Mouse (Mus musculus) MN1 (cell line): ENCODE data around the gene Golga4.
"Not testable (repeated sequence)": the region's sequence is repeated elsewhere in the genome, so short reads cannot be mapped to it uniquely, and the experiment has no call there.

Source experiments
- DNase-seq: peaks from one replicate; pipeline ENCODE4 v3.0.0-alpha.2; 2016; ENCODE audit warnings: low spot score

Gene Golga4

GRCm38 (mm10) chr9:118589249-118589648, 83.2 kb downstream of the Golga4 start:
- DNase-seq, result no peak

GRCm38 (mm10) chr9:118590230-118590629, 84.2 kb downstream of the Golga4 start:
- DNase-seq, result peak; percentile 10

GRCm38 (mm10) chr9:118591633-118592032, 85.6 kb downstream of the Golga4 start:
- DNase-seq, result no peak

GRCm38 (mm10) chr9:118592585-118593249, 86.7 kb downstream of the Golga4 start:
- DNase-seq, result no peak

GRCm38 (mm10) chr9:118593443-118593842, 87.4 kb downstream of the Golga4 start:
- DNase-seq, result no peak

- DNase-seq, result no peak
Measured at GRCm38 (mm10) chr9:118596767-118597166, 90.7 kb downstream of the Golga4 start.

GRCm38 (mm10) chr9:118600393-118600792, 94.3 kb downstream of the Golga4 start:
- DNase-seq, result not testable (repeated sequence)

- no peak for DNase-seq
Measured at GRCm38 (mm10) chr9:118602576-118602975, 96.5 kb downstream of the Golga4 start.

- no peak for DNase-seq
Measured at GRCm38 (mm10) chr9:118606148-118606816, 100.2 kb downstream of the Golga4 start, which contains the start of gene Itga9. TSS of gene Itga9 (plus strand) at chr9:118606690.

GRCm38 (mm10) chr9:118606817-118607371, 100.8 kb downstream of the Golga4 start:
- no peak for DNase-seq

- no peak for DNase-seq
Measured at GRCm38 (mm10) chr9:118607701-118608401, 101.8 kb downstream of the Golga4 start.

GRCm38 (mm10) chr9:118608556-118608955, 102.5 kb downstream of the Golga4 start:
- DNase-seq, result no peak

GRCm38 (mm10) chr9:118610060-118610459, 104.0 kb downstream of the Golga4 start:
- no peak for DNase-seq

GRCm38 (mm10) chr9:118611111-118611541, 105.1 kb downstream of the Golga4 start:
- DNase-seq, result no peak

GRCm38 (mm10) chr9:118611958-118612581, 106.0 kb downstream of the Golga4 start:
- no peak for DNase-seq

- DNase-seq, result no peak
Measured at GRCm38 (mm10) chr9:118617237-118617636, 111.2 kb downstream of the Golga4 start.

- DNase-seq, result no peak
Measured at GRCm38 (mm10) chr9:118618732-118619250, 112.7 kb downstream of the Golga4 start.

GRCm38 (mm10) chr9:118620807-118621206, 114.7 kb downstream of the Golga4 start:
- DNase-seq, result no peak

- DNase-seq, result no peak
Measured at GRCm38 (mm10) chr9:118621691-118622090, 115.6 kb downstream of the Golga4 start.

GRCm38 (mm10) chr9:118622376-118623166, 116.5 kb downstream of the Golga4 start:
- no peak for DNase-seq

- DNase-seq, result no peak
Measured at GRCm38 (mm10) chr9:118623483-118623882, 117.4 kb downstream of the Golga4 start.
